Mouse (Mus musculus): ENCODE measurements around the gene Birc3.

Birc3 gene

GRCm38 (mm10) chr9:7836905-7837805 lies 35.8 kb downstream of the Birc3 start, which contains the start of gene Birc2:
TSS of gene Birc2 (minus strand) at chr9:7837064.
- in situ Hi-C loops (cut with MboI; ENCODE audit: low pct_unique_long_range_greater_than_20kb in 1 of 2, low sequenced_read_pairs in 2 of 2, unreplicated experiment in 1 of 2): no loop called here

- in situ Hi-C loops (cut with MboI; ENCODE audit: low pct_unique_long_range_greater_than_20kb in 1 of 2, low sequenced_read_pairs in 2 of 2, unreplicated experiment in 1 of 2): no loop called here
These were observed 36.7 kb downstream of the Birc3 start for GRCm38 (mm10) chr9:7836331-7836730.

GRCm38 (mm10) chr9:7835302-7835701 lies 37.7 kb downstream of the Birc3 start:
- in situ Hi-C loops (cut with MboI; ENCODE audit: low pct_unique_long_range_greater_than_20kb in 1 of 2, low sequenced_read_pairs in 2 of 2, unreplicated experiment in 1 of 2): no loop called here

- in situ Hi-C loops (cut with MboI; ENCODE audit: low pct_unique_long_range_greater_than_20kb in 1 of 2, low sequenced_read_pairs in 2 of 2, unreplicated experiment in 1 of 2): no loop called here
These were observed 39.6 kb downstream of the Birc3 start for GRCm38 (mm10) chr9:7833421-7833820.

GRCm38 (mm10) chr9:7829531-7830528 lies 43.2 kb downstream of the Birc3 start:
- in situ Hi-C loops (cut with MboI; ENCODE audit: low pct_unique_long_range_greater_than_20kb in 1 of 2, low sequenced_read_pairs in 2 of 2, unreplicated experiment in 1 of 2): no loop called here

GRCm38 (mm10) chr9:7828706-7829105 lies 44.3 kb downstream of the Birc3 start:
- in situ Hi-C loops (cut with MboI; ENCODE audit: low pct_unique_long_range_greater_than_20kb in 1 of 2, low sequenced_read_pairs in 2 of 2, unreplicated experiment in 1 of 2): no loop called here

GRCm38 (mm10) chr9:7824916-7825315 lies 48.1 kb downstream of the Birc3 start:
- in situ Hi-C loops (cut with MboI; ENCODE audit: low pct_unique_long_range_greater_than_20kb in 1 of 2, low sequenced_read_pairs in 2 of 2, unreplicated experiment in 1 of 2): no loop called here

- in situ Hi-C loops (cut with MboI; ENCODE audit: low pct_unique_long_range_greater_than_20kb in 1 of 2, low sequenced_read_pairs in 2 of 2, unreplicated experiment in 1 of 2): no loop called here
These were observed 50.2 kb downstream of the Birc3 start for GRCm38 (mm10) chr9:7822758-7823157.

- in situ Hi-C loops (cut with MboI; ENCODE audit: low pct_unique_long_range_greater_than_20kb in 1 of 2, low sequenced_read_pairs in 2 of 2, unreplicated experiment in 1 of 2): no loop called here
These were observed 67.9 kb downstream of the Birc3 start for GRCm38 (mm10) chr9:7805101-7805506.

All from mouse embryonic stem cell (cell line).